Mouse (Mus musculus) spleen, postnatal 0 days (tissue): ENCODE measurements around the gene Tssk2. TPM values are rescaled to one million over a fixed set of nuclear protein-coding genes. Genes with fewer than 3 reads are reported as not detected.

Source experiments
- polyA plus RNA-seq: library from polyadenylated mRNA; unstranded; fragments of >200 nt; fragmentation: Nextera tagmentation; extraction: Ambion mirVana; gene quantifications from 2 replicates; pipeline ENCODE4 v1.2.1, GENCODE M21; 2015

The Tssk2 gene
- not detected in 2 replicates for polyA plus RNA-seq

GRCm38 (mm10) chr16:17898462-17898861, at the start of gene Tssk2, which contains the start of gene Dgcr2:
Tssk2 (plus strand) TSS chr16:17898637.
Dgcr2 (minus strand) TSS chr16:17898562.

GRCm38 (mm10) chr16:17891567-17891959, 6.9 kb upstream of the Tssk2 start, which contains the start of gene Gm20518:
Gm20518 (minus strand) TSS chr16:17891671.

GRCm38 (mm10) chr16:17893923-17894322, 4.5 kb upstream of the Tssk2 start, which contains the start of gene Tssk1:
Tssk1 (plus strand) TSS chr16:17894223.

GRCm38 (mm10) chr16:17911052-17911595, 12.7 kb downstream of the Tssk2 start, which contains the start of gene Ess2:
Ess2 (minus strand) TSS chr16:17911348.

GRCm38 (mm10) chr16:17914307-17915249, 16.1 kb downstream of the Tssk2 start, which contains the start of gene Gsc2:
Gsc2 (minus strand) TSS chr16:17915059.

GRCm38 (mm10) chr16:17928087-17928580, 29.7 kb downstream of the Tssk2 start, which contains the start of gene Slc25a1:
Slc25a1 (minus strand) TSS chr16:17928219.

Other genes with a start within 250 kb of the Tssk2 start
- 22.2 and 23.2 TPM in 2 replicates for gene Med15, start 165.7 kb upstream of the Tssk2 start, polyA plus RNA-seq
- 15.6 and 18.8 TPM in 2 replicates for gene Klhl22, start 139.0 kb upstream of the Tssk2 start, polyA plus RNA-seq
- 7.2 and 9.4 TPM in 2 replicates for gene Scarf2, start 101.4 kb upstream of the Tssk2 start, polyA plus RNA-seq
- not detected in 2 replicates for gene B830017H08Rik, start 65.5 kb upstream of the Tssk2 start, polyA plus RNA-seq
- gene Car15, start 60.3 kb upstream of the Tssk2 start, polyA plus RNA-seq = 0.76 and 1.0 TPM in 2 replicates
- 0.06 TPM in 1 of 2 replicates, not detected in the other for gene Gm20518, start 7.0 kb upstream of the Tssk2 start, polyA plus RNA-seq
- gene Tssk1, start 4.4 kb upstream of the Tssk2 start, polyA plus RNA-seq = 0.04 TPM in 1 of 2 replicates, not detected in the other
- gene Dgcr2, start 75 bp upstream of the Tssk2 start, polyA plus RNA-seq = 22.9 and 26.6 TPM in 2 replicates
- gene Ess2, start 12.7 kb downstream of the Tssk2 start, polyA plus RNA-seq = 15.0 and 15.4 TPM in 2 replicates
- gene Gsc2, start 16.4 kb downstream of the Tssk2 start, polyA plus RNA-seq = not detected in 2 replicates
- 46.7 and 48.7 TPM in 2 replicates for gene Slc25a1, start 29.6 kb downstream of the Tssk2 start, polyA plus RNA-seq
- 2.2 and 4.0 TPM in 2 replicates for gene Vpreb2, start 81.8 kb downstream of the Tssk2 start, polyA plus RNA-seq
- 40.2 and 45.3 TPM in 2 replicates for gene Dgcr6, start 154.2 kb downstream of the Tssk2 start, polyA plus RNA-seq
- gene Prodh, start 191.6 kb downstream of the Tssk2 start, polyA plus RNA-seq = 4.2 and 5.6 TPM in 2 replicates
- 0.25 and 0.43 TPM in 2 replicates for gene Rtn4r, start 229.0 kb downstream of the Tssk2 start, polyA plus RNA-seq